Mouse (Mus musculus): Measurements from ENCODE around the gene Prodh2. TPM values are rescaled to one million over a fixed set of nuclear protein-coding genes. Genes with fewer than 3 reads are reported as not detected.

Gene Prodh2
- polyA plus RNA-seq, 1 experiment from 2014 or later = not detected

DNA sequence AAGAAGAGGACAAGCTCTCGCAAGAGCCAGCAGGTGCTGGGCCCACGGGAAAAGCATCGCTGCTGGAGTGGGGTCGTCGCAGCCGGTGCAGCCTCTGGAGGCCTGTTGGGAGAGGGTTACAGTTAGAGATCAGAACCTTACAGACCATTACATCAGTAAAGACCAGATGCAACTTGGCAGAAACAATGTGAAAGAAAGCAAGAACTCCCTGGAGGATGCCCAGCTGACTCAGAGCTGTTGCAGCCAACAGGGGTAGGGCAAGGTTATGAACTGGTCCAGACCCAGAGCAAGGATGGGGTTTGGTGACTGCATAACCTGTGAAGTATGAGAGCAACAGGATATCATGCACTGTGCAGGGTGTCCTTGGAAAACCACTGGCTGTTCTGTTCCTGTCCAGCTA lies 31.1 kb downstream of the Prodh2 start:
- peaks cover 42% of the 10 kb centered on the region for H3K36me3 ChIP-seq
- H3K4me3 ChIP-seq (replicated peaks) = no peak overlapping the region
- H3K4me2 ChIP-seq (replicated peaks) = no peak overlapping the region
- H3K27ac ChIP-seq (replicated peaks) = no peak overlapping the region
- no peak for ATAC-seq (ENCODE audit: insufficient number of reproducible peaks, low FRiP score, low TSS enrichment, low read depth)
- WGBS = 75% methylated on average over 6 of the region's 6 CpGs
- no peaks in the 10 kb centered on the region for H3K27me3 ChIP-seq
- no peak overlapping the region for H3K9ac ChIP-seq
- H3K9me3 ChIP-seq (replicated peaks) = no peaks in the 10 kb centered on the region
- peaks cover 15% of the 10 kb centered on the region for H3K4me1 ChIP-seq

DNA sequence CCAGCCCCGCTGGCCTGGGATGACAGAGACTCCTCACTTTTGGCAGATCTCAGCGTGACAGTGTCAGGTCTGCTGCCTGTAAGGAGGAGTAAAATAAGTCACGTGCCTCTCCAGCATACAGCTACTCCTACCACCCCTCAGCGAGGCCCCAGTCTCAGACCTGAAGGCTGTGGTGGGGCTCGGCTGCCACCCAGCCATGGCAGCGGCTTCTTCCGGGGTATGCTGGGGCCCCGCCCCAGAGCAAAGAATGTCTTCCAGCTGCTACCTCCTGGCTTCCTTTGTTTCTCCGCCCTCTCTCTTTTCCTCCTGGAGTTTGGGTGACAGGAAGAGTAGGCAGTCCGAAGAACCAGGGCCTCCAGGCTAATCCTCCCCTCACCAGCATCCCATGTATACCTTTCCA lies 32.5 kb downstream of the Prodh2 start:
- Histone ChIP-seq H3K27ac (replicated peaks) (peak overlapping the region; percentile 79), H3K4me3 (replicated peaks) (peak overlapping the region; percentile 26), H3K4me1 (peaks cover 15% of the 10 kb centered on the region), H3K9ac (0 out of 2 replicates have a peak overlapping the region, but pooled peaks have one; percentile 31), H3K36me3 (peaks cover 54% of the 10 kb centered on the region), H3K9me3 (replicated peaks) (no peaks in the 10 kb centered on the region), H3K4me2 (replicated peaks) (peak overlapping the region; percentile 48), H3K27me3 (no peaks in the 10 kb centered on the region)
- WGBS = 13% methylated on average over 10 of the region's 10 CpGs
- ATAC-seq (ENCODE audit: insufficient number of reproducible peaks, low FRiP score, low TSS enrichment, low read depth) = peak; percentile 44; the same call in 1 of the 2 replicates

DNA sequence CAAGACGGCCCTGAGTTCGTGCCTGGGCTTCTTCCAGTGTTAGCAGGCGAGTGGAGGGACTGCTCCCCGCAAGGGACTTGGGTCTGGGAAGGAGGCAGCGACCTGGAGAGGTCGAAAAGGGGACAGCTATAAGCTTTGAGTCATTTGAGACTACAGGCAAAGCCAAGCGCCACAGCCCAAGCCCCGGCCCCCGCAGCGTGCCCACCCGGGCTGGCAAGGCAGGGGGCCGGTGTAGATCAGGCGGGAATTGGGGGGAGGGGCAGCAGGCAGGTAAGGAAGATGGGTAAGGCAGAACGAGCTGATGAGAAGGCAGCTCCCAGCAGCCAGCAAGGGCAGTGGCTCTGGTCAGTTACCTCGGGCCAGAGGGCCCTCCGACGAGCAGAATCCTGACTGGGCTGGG lies 33.0 kb downstream of the Prodh2 start:
- H3K36me3 ChIP-seq = peaks cover 56% of the 10 kb centered on the region
- peaks cover 15% of the 10 kb centered on the region for H3K4me1 ChIP-seq
- H3K9ac ChIP-seq = peak overlapping the region; percentile 31; the same call in 1 of the 2 replicates
- no peaks in the 10 kb centered on the region for H3K9me3 ChIP-seq (replicated peaks)
- H3K4me3 ChIP-seq (replicated peaks) = peak overlapping the region; percentile 26
- 14% methylated on average over 17 of the region's 17 CpGs for WGBS
- ATAC-seq (ENCODE audit: insufficient number of reproducible peaks, low FRiP score, low TSS enrichment, low read depth) = no peak
- peak overlapping the region; percentile 79 for H3K27ac ChIP-seq (replicated peaks)
- H3K4me2 ChIP-seq (replicated peaks) = peak overlapping the region; percentile 48
- H3K27me3 ChIP-seq = no peaks in the 10 kb centered on the region

DNA sequence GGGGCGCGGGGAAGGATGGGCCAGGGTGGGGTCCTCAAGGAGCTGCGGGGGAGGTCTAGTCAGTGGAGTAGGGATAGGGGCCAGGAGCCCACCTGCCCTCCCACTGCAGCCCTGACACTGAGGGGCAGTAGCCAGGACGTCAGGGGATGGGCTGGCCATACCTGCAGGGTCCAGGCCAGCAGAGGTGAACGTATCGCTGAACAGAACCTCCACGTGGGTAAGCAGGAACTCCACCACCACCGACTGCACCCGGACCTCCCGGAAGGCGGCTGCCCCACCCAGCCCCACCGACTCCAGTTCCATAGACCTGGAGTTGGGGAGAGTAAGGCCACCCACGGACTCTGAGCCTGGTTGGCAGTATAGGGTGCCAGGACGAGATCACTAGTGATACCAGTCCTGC lies 33.6 kb downstream of the Prodh2 start:
- peak overlapping the region; percentile 48 for H3K4me2 ChIP-seq (replicated peaks)

DNA sequence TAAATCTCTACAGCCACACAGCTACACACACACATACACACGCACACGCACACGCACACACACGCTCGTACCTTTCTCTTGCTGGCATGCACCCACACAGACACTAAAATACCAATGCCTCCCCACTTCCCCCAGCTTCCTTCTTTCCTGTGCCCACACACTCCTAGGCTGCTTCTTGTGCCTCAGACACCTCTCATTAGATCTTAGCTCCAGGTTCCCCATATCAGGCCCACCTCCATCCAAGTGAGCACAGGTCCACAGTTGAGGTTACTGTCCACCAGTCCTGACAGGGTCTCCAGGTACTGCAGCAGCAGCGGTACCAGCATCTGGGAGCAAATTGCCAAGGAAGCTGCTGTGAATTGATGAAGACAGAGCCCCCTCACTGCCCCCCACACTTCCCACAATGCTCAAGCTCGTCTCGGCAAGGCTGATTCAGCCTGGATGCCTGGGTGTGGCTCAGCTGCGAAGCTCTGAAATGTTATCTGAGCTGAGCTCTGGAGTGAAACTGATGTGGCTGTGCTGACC lies 37.9 kb downstream of the Prodh2 start:
- Histone ChIP-seq H3K27me3 (no peaks in the 10 kb centered on the region), H3K9me3 (replicated peaks) (no peaks in the 10 kb centered on the region), H3K4me3 (replicated peaks) (no peak overlapping the region), H3K27ac (replicated peaks) (no peak overlapping the region), H3K9ac (no peak overlapping the region), H3K4me1 (peaks cover 34% of the 10 kb centered on the region), H3K4me2 (replicated peaks) (no peak overlapping the region), H3K36me3 (peaks cover 47% of the 10 kb centered on the region)
- ATAC-seq (ENCODE audit: insufficient number of reproducible peaks, low FRiP score, low TSS enrichment, low read depth) = no peak
- 67% methylated on average over 9 of the region's 9 CpGs for WGBS

More for the DNA sequence above, 33.6 kb downstream of the Prodh2 start:
- WGBS = 66% methylated on average over 14 of the region's 14 CpGs
- H3K9ac ChIP-seq = no peak overlapping the region
- H3K4me1 ChIP-seq = peaks cover 15% of the 10 kb centered on the region
- peak overlapping the region; percentile 79 for H3K27ac ChIP-seq (replicated peaks)
- ATAC-seq (ENCODE audit: insufficient number of reproducible peaks, low FRiP score, low TSS enrichment, low read depth) = no peak
- no peaks in the 10 kb centered on the region for H3K27me3 ChIP-seq
- peaks cover 62% of the 10 kb centered on the region for H3K36me3 ChIP-seq
- no peaks in the 10 kb centered on the region for H3K9me3 ChIP-seq (replicated peaks)
- peak overlapping the region; percentile 26; the same call in 1 of the 2 replicates for H3K4me3 ChIP-seq (replicated peaks)

GRCm38 (mm10) chr7:30532931-30533330 lies 39.5 kb downstream of the Prodh2 start:
- Histone ChIP-seq H3K4me1 (peaks cover 27% of the 10 kb centered on the region), H3K36me3 (peaks cover 39% of the 10 kb centered on the region), H3K9ac (no peak overlapping the region), H3K9me3 (replicated peaks) (no peaks in the 10 kb centered on the region), H3K27ac (replicated peaks) (no peak overlapping the region), H3K27me3 (no peaks in the 10 kb centered on the region), H3K4me3 (replicated peaks) (no peak overlapping the region), H3K4me2 (replicated peaks) (peak overlapping the region; percentile 94)
- 30% methylated on average over 8 of the region's 8 CpGs for WGBS
- no peak for ATAC-seq (ENCODE audit: insufficient number of reproducible peaks, low FRiP score, low TSS enrichment, low read depth)

DNA sequence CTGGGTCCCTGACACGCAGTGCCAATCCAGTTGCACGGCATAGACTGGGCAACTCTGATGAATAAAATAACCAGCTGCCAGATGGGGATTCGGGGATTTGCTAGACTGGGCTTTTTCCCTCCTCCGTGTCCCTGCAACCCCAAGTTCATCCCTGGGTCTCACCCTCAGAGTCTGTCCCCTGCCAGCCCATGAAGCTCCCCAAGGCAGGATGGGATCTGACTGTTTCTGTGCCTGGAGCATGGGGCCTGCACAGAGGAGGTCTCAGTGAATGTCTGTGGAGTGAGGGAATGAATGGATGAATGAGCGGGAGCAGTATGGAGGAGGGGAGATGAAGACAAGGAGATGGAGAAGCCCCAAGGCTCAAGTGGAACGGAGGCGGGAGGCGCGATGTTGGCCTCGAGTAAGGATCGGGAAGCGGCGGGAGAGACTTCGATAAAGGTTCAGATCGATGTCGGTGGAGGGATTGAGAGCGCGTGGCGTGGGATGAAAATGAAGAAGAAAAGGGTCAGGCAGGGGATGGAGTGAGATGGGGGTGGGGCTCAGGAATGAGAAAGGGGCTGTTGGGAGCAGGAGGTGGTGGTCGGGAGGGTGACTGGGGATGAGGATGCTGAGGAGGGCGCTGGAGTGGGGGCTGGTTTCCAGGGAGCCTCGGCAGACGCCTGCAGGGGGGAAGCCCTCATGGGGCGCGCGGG lies 40.7 kb downstream of the Prodh2 start:
- Histone ChIP-seq H3K4me1 (peaks cover 27% of the 10 kb centered on the region), H3K9me3 (replicated peaks) (no peaks in the 10 kb centered on the region), H3K27ac (replicated peaks) (peak overlapping the region; percentile 65; the same call in 1 of the 2 replicates), H3K36me3 (peaks cover 29% of the 10 kb centered on the region), H3K27me3 (no peaks in the 10 kb centered on the region), H3K4me2 (replicated peaks) (peak overlapping the region; percentile 94), H3K4me3 (replicated peaks) (peak overlapping the region; percentile 81), H3K9ac (peak overlapping the region; percentile 60)
- ATAC-seq (ENCODE audit: insufficient number of reproducible peaks, low FRiP score, low TSS enrichment, low read depth) = peak; percentile 30
- WGBS = 6% methylated on average over 26 of the region's 26 CpGs

DNA sequence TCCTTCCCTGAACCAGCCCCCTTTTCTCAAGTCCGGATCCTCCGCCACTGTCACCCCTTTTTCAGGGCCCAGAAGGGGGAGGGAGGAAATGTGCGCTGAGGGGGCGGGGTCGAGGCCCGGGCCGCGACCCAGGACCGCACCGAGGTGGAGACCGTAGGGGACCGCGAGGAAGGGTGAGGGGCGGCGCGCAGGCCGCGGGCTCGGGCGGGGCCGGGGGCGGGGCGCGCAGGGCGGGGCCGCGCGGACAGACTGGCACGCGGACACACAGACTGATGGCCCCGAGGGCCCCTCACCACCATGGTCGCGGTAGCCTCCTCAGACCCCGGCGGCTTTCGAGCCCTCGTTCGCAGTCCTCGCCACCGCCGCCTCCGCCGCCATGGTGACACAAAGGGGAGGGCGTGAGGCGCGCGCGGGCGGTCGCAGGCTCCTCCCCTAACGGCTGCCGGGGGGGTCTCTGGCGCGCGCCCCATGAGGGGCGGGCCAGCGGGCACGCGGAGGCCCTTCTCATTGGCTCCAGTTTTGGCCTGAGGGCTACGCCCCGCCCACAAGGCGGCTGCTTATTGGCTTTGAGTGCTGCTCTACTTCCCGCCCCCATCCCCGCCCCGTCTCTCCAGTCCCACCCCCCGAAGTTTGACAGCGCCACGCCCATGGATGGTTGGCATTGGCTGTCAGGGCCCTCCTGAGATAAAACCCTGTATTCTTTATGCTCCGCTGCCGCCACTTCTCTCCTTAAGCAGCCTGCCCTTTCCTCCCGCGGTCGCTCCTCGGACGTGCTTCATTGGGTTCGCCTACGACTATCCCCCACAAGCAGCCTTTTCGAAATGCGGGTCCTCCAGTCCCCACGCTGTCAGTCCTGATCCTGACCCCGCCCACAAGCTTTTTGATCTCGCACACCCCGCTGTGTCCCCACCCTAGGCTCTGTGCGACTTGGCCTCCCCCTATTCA lies 41.5 kb downstream of the Prodh2 start, which contains the start of gene Arhgap33:
Gene Arhgap33 (minus strand): TSS at position 428 of the 945 bp plus-strand sequence.
- peaks cover 29% of the 10 kb centered on the region for H3K36me3 ChIP-seq
- peak within 1 kb of the TSS; percentile 60 for H3K9ac ChIP-seq
- peak within 1 kb of the TSS; percentile 81 for H3K4me3 ChIP-seq (replicated peaks)
- ATAC-seq (ENCODE audit: insufficient number of reproducible peaks, low FRiP score, low TSS enrichment, low read depth) = peak; percentile 94
- peaks cover 27% of the 10 kb centered on the region for H3K4me1 ChIP-seq
- H3K27ac ChIP-seq (replicated peaks) = peak within 1 kb of the TSS; percentile 65
- under 1% methylated on average over 61 of the region's 84 CpGs for WGBS
- no peaks in the 10 kb centered on the region for H3K9me3 ChIP-seq (replicated peaks)
- no peaks in the 10 kb centered on the region for H3K27me3 ChIP-seq
- peak within 1 kb of the TSS; percentile 94 for H3K4me2 ChIP-seq (replicated peaks)

DNA sequence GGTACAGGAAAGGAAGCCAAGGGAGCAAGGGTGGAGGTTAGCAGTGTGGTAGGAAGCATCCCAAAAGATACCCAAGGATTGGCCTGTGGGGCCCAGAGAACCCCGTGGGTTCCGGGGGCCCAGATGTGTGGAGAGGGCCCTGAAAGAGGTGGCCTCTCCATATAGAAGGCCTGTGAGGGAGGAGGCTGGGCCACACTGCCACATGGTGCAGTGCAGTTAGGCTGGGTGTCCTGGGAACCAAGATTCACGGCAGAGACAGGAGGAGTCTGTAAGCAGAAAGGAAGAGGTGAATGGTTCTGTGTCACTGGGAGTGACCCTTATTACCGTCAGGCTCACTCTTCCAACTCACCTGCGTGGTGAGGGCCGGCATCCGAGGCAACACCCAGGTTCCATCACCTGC lies 47.1 kb downstream of the Prodh2 start:
- Histone ChIP-seq H3K9me3 (replicated peaks) (no peaks in the 10 kb centered on the region), H3K27me3 (no peaks in the 10 kb centered on the region), H3K4me3 (replicated peaks) (no peak overlapping the region), H3K36me3 (peaks cover 44% of the 10 kb centered on the region), H3K4me1 (peaks cover 4% of the 10 kb centered on the region), H3K27ac (replicated peaks) (no peak overlapping the region), H3K9ac (no peak overlapping the region), H3K4me2 (replicated peaks) (no peak overlapping the region)
- ATAC-seq (ENCODE audit: insufficient number of reproducible peaks, low FRiP score, low TSS enrichment, low read depth) = no peak
- WGBS = 91% methylated on average over 7 of the region's 7 CpGs

DNA sequence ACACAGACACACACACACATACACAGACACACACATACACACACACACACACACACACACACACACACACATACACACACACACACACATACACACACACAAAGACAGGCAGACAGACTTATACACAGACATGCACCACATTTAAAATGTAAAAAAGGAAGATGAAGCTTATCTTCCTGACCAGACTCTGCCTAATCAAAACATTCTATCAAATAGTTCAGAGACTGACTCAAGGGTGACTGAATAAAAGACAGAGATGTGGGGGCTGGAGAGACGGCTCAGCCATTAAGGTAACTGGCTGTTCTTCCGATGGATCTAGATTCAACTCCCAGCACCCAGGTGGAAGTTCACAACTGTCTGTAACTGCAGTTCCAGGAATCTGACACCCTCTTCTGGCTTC lies 50.9 kb downstream of the Prodh2 start:
- Histone ChIP-seq H3K36me3 (peaks cover 55% of the 10 kb centered on the region), H3K27me3 (no peaks in the 10 kb centered on the region), H3K9me3 (replicated peaks) (no peaks in the 10 kb centered on the region), H3K27ac (replicated peaks) (no peak overlapping the region), H3K4me3 (replicated peaks) (no peak overlapping the region), H3K4me2 (replicated peaks) (no peak overlapping the region), H3K4me1 (no peaks in the 10 kb centered on the region), H3K9ac (no peak overlapping the region)
- no peak for ATAC-seq (ENCODE audit: insufficient number of reproducible peaks, low FRiP score, low TSS enrichment, low read depth)
- WGBS = 84% methylated on average over 2 of the region's 2 CpGs

DNA sequence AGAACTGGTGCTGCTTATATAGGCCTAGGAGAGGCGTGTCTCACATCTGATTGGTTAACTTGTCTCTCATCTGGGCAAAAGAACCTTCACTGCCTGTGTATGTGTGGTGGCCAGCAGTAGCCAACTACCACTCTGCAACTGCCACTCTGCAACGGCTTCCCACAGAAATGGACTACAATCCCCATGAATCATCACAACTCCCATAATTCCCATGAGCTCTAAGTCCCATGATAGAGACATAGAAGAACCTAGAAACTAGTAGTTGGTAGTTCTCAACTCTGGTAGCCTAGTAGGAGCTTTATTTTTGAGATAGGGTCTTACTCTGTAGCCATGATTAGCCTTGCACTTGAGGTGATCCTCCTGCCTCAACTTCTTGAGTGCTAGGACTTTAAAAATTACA lies 56.5 kb downstream of the Prodh2 start:
- Histone ChIP-seq H3K4me1 (peaks cover 17% of the 10 kb centered on the region), H3K4me3 (replicated peaks) (no peak overlapping the region), H3K4me2 (replicated peaks) (no peak overlapping the region), H3K9ac (no peak overlapping the region), H3K36me3 (peaks cover 24% of the 10 kb centered on the region), H3K9me3 (replicated peaks) (no peaks in the 10 kb centered on the region), H3K27me3 (no peaks in the 10 kb centered on the region), H3K27ac (replicated peaks) (no peak overlapping the region)
- ATAC-seq (ENCODE audit: insufficient number of reproducible peaks, low FRiP score, low TSS enrichment, low read depth) = no peak
- 80% methylated on average over 2 of the region's 2 CpGs for WGBS
